Mouse (Mus musculus) common myeloid progenitor, adult 5-6 weeks (primary cell): Measurements from ENCODE around the gene Abhd6. TPM values are rescaled to one million over a fixed set of nuclear protein-coding genes. Genes with fewer than 3 reads are reported as not detected.

Source experiments
- ATAC-seq: replicated peaks from 2 replicates; pipeline ENCODE4 v1.8.0; 2016; ENCODE audit warnings: low read depth, mild to moderate bottlenecking, moderate TSS enrichment, inconsistent platforms; ENCODE audit not compliant: poor library complexity, severe bottlenecking
- total RNA-seq: library from RNA; stranded (forward); fragments of 200-1000, 187-1606 nt; gene quantifications from 2 replicates; pipeline ENCODE4 v1.2.3, GENCODE M21; 2017

Abhd6 gene
- total RNA-seq, 1 experiment from 2014 or later = 1.8 TPM

GRCm38 (mm10) chr14:8026769-8027531 is 24.2 kb downstream of the Abhd6 start:
- no peak for ATAC-seq

DNA sequence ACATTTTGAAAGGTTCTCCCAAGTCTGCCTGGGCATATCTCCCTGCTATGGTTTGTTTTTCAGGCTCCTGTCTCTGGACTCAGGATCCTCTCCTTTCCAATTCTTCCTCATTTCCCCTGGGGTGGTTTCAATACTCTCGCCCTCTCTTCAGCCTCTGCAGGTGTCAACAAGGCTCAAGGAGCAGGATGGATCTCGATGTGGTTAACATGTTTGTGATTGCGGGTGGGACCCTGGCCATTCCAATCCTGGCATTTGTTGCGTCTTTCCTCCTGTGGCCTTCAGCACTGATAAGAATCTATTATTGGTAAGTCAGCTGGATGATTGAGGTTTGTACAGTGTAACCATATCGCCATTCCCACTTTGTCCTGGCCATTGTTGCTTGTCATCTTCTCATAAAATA is 25.4 kb downstream of the Abhd6 start:
- no peak for ATAC-seq

- no peak for ATAC-seq
Measured at GRCm38 (mm10) chr14:8029752-8030151, 27.1 kb downstream of the Abhd6 start.

GRCm38 (mm10) chr14:8030535-8030934 is 27.8 kb downstream of the Abhd6 start:
- ATAC-seq = no peak

GRCm38 (mm10) chr14:8032087-8032944 is 29.6 kb downstream of the Abhd6 start:
- ATAC-seq = no peak

GRCm38 (mm10) chr14:8034561-8034960 is 31.9 kb downstream of the Abhd6 start:
- no peak for ATAC-seq

- no peak for ATAC-seq
Measured at GRCm38 (mm10) chr14:8035951-8036350, 33.2 kb downstream of the Abhd6 start.

- ATAC-seq = no peak
Measured at GRCm38 (mm10) chr14:8036406-8036805, 33.7 kb downstream of the Abhd6 start.

DNA sequence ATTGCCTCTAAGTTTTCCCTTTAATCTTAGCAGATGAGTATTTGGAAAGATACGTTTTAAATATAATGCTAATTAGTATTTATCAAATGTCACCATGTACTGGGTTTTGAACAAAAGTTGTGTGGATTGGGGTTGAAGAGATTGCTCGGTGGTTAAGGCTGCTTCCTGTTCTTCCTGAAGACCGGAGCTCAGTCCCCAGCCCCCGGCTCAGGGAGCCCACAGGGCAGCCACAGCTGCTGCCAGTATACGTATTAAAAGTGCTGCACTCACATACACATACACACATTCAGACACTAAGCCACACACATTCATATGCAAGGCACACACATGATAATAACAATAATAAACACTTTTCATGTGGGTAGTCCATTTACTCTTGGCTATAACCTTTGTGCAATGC is 35.4 kb downstream of the Abhd6 start:
- ATAC-seq = peak; percentile 72

GRCm38 (mm10) chr14:8038791-8039448 is 36.2 kb downstream of the Abhd6 start:
- ATAC-seq = no peak

- no peak for ATAC-seq
Measured at GRCm38 (mm10) chr14:8040179-8040578, 37.5 kb downstream of the Abhd6 start.

- no peak for ATAC-seq
Measured at GRCm38 (mm10) chr14:8040911-8041678, 38.4 kb downstream of the Abhd6 start.

- ATAC-seq = no peak
Measured at GRCm38 (mm10) chr14:8042120-8042519, 39.4 kb downstream of the Abhd6 start.

DNA sequence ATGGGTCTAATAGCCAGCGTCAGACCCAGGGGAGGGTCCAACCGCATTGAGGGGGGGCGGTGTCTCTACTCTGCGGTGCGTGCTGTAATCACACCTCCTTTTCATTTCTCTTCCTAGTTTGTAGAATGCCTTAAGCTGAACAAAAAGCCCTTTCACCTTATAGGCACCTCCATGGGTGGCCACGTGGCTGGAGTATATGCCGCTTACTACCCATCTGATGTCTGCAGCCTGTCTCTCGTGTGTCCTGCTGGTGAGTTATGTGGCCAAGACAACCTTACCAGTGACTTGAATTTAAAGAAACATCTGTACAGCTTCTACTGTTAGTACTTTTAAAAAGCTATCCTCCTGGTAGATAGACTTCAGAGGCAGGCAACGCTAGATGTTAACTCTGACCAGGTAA is 39.9 kb downstream of the Abhd6 start:
- no peak for ATAC-seq

DNA sequence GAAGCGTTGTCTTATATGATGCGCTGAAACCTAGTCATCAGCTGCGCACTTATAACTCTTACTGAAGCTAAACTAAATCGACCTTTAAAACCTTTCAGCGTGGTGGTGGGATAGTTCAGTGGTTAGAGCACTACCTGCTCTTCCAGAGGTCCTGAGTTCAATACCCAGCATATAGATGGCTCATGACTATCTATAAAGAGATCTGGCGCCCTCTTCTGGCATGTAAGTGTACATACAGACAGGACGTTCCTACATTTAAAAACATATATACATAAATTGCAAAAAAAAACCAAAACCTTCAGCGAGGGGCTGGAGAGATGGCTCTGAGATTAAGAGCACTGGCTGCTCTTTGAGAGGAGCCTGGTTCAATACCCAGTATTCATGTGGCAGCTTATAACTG is 41.6 kb downstream of the Abhd6 start:
- ATAC-seq = peak; percentile 74

- no peak for ATAC-seq
Measured at GRCm38 (mm10) chr14:8044786-8045185, 42.1 kb downstream of the Abhd6 start.

GRCm38 (mm10) chr14:8045187-8045846 is 42.6 kb downstream of the Abhd6 start:
- ATAC-seq = no peak

DNA sequence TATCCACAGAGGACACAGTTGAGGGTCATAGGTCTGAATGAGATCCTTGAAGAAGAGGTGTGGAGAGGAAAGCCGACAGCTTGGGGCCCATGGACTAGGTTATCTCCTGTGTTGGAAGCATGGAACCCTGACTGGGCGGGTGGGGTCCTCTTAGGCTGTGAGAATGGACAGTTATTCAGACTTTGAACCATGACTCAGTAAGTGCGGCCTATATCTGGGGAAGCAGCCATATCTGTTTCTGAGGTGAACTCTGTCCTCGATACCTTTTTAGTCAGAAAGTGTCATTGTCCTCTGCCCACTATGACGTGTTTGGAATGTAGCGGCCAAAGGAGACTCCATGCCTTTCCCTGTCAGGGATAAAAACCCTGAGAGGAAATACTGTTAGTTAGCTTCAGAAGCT is 44.1 kb downstream of the Abhd6 start:
- ATAC-seq = no peak

DNA sequence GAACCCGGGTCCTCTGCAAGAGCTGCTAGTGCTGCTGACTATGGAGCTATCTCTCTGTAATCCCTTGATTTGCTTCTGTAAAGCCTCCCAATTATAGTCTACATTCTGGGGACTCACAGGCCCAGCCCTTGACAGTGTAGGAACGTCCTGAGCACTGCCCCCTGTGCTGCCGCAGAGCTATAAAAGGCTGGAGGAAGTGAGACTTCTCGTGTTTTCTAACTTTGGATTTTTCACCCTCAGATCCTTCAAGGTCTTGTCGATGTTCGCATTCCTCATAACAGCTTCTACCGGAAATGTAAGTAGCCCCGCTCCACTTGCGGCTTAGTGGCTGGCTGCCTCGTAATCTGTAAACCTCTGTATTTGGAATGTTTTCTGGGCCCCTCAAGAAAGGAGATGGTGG is 46.6 kb downstream of the Abhd6 start:
- ATAC-seq = 0 out of 2 replicates have a peak, but pooled peaks have one; percentile 22

- ATAC-seq = no peak
Measured at GRCm38 (mm10) chr14:8051869-8052268, 49.2 kb downstream of the Abhd6 start.
